Mouse (Mus musculus): ENCODE measurements around the gene Sirt7. TPM values are rescaled to one million over a fixed set of nuclear protein-coding genes. Genes with fewer than 3 reads are reported as not detected.

Sirt7 gene
- polyA plus RNA-seq, 1 experiment, result 119 TPM

DNA sequence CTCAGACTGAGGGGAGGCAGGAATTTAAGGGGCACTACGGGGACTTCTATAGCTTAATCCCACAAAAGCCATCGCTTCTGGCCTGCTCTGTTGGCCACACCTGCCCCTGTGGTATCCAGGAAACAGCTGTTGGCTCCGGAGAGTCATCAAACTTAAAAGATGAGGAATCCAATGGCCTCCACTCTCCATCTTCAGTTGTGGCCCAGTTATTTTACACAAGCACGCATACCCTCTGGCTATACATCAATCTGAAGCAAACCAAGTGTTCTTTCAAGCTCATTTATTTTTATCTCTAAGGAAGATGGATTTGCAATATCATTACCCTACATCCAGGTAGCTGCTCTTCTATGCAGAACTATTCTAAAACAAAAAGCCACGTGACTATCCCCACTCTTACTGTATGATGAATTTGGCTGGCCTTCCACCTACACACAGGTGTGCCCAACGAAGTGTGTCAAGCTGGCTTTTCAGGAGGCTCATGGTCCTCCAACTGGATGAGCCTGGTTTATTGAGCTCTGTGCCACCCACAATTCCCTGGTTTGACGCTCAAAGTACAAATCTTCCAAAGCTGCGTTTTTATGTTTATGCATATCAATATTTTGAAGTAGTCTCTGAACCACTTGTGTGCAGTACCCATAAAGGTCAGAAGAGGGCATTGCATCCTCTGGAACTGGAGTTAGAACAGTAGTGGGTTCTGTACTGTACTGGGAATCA is 42.6 kb downstream of the Sirt7 start:
- TF ChIP-seq POLR2A (IDR thresholded peaks at IDR 0.05; ENCODE audit: low read depth, low read length), result no peak; the same call in 1 of the 2 replicates
- TF ChIP-seq CTCF (IDR thresholded peaks at IDR 0.05; ENCODE audit: extremely low read depth, insufficient read depth, insufficient read length, insufficient replicate concordance), result no peak
- 54% methylated on average over 8 of the region's 8 CpGs for WGBS
- DNase-seq (ENCODE audit: low read depth in 1 of 2, low spot score in 2 of 2), result peak; percentile 43 to 52
- peaks cover 20% of the 10 kb centered on the region for H3K36me3 ChIP-seq (ENCODE audit: control insufficient read depth, insufficient read depth, low read length)
- peak overlapping the region; percentile 94 for H3K27ac ChIP-seq (ENCODE audit: insufficient read depth, low read length)
- H3K4me3 ChIP-seq (ENCODE audit: extremely low read depth, insufficient read depth, insufficient read length), result peak overlapping the region; percentile 91
- H3K27me3 ChIP-seq (ENCODE audit: control insufficient read depth, insufficient read depth, low read length), result no peaks in the 10 kb centered on the region
- H3K4me1 ChIP-seq (ENCODE audit: control insufficient read depth, insufficient read depth, insufficient read length), result peaks cover 17% of the 10 kb centered on the region; the same call in 1 of the 2 replicates

DNA sequence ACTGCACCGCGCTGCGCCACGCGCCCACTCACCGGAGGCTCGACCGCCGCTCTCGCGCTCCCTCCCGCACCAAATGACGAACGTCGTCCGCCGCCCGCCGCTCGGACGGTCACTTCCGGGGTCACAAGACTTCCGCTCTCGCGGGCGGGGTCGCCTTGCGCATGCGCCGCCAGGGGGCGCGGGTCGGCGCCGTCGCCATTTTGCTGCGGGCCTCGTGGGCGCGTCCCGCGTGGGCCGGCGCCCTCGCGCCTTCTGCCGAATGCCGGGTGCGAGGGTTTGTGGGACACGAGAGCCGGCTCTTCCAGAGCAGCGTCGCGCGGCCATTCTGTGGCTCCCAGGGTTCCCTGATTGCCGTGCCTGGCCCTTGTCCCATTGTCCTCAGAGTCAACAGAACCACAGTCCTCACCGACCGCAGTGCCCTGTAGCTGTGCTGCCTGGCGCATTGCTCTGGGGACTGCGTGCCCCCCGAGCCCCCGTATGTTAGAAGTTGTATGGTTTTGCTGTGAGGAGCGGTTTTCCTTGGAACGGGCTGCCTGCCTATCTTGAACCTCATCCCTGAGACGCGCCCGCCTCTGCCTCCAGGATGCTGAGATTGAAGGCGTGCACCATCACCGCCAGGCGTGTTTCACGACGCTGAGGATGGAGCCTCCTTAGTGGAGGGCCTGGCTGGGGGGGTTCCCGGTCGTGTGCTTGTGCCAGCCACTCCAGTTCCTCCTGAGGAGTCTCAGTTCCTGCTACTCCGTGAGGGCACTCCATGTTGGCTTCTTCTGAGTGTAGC is 43.4 kb downstream of the Sirt7 start, which contains the start of gene Arhgdia:
Arhgdia (minus strand) TSS at position 135 of the 778 bp plus-strand sequence.
- H3K4me1 ChIP-seq (ENCODE audit: control insufficient read depth, insufficient read depth, insufficient read length), result peaks cover 17% of the 10 kb centered on the region; the same call in 1 of the 2 replicates
- TF ChIP-seq POLR2A (IDR thresholded peaks at IDR 0.05; ENCODE audit: low read depth, low read length) (peak; percentile 95), CTCF (IDR thresholded peaks at IDR 0.05; ENCODE audit: extremely low read depth, insufficient read depth, insufficient read length, insufficient replicate concordance) (peak; percentile 26; the same call in 1 of the 2 replicates)
- no peaks in the 10 kb centered on the region for H3K27me3 ChIP-seq (ENCODE audit: control insufficient read depth, insufficient read depth, low read length)
- peak within 1 kb of the TSS; percentile 94 for H3K27ac ChIP-seq (ENCODE audit: insufficient read depth, low read length)
- 2% methylated on average over 74 of the region's 75 CpGs for WGBS
- peak; percentile 76 to 85 for DNase-seq (ENCODE audit: low read depth in 1 of 2, low spot score in 2 of 2)
- peak within 1 kb of the TSS; percentile 91 for H3K4me3 ChIP-seq (ENCODE audit: extremely low read depth, insufficient read depth, insufficient read length)
- H3K36me3 ChIP-seq (ENCODE audit: control insufficient read depth, insufficient read depth, low read length), result peaks cover 20% of the 10 kb centered on the region

DNA sequence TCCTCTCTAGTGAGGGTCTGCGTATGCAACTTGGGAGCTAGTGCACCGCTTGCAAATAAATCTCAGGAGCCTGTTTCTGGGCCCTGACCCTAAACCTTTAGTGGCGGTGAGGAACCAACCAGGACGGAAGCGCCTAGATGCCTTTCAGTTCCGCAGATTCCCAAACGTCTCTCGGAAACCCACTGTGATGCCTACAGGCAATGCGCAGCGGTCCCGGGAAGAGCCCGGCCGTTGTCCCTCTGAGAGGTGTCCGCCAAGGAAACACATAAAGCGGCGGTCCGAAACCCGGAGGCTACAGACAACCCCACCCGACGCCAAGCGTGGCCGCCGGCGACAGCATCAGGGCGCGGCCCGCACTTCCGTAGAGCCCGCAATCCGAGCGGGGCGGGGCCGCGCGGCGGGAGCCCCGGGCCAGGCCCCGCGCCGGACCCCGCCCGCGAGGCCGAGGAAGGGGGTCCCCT is 44.1 kb downstream of the Sirt7 start:
- under 1% methylated on average over 44 of the region's 44 CpGs for WGBS
- no peak for TF ChIP-seq POLR2A (IDR thresholded peaks at IDR 0.05; ENCODE audit: low read depth, low read length)
- peak overlapping the region; percentile 91 for H3K4me3 ChIP-seq (ENCODE audit: extremely low read depth, insufficient read depth, insufficient read length)
- H3K27ac ChIP-seq (ENCODE audit: insufficient read depth, low read length), result peak overlapping the region; percentile 94
- no peaks in the 10 kb centered on the region for H3K27me3 ChIP-seq (ENCODE audit: control insufficient read depth, insufficient read depth, low read length)
- H3K4me1 ChIP-seq (ENCODE audit: control insufficient read depth, insufficient read depth, insufficient read length), result peaks cover 17% of the 10 kb centered on the region; the same call in 1 of the 2 replicates
- peaks cover 20% of the 10 kb centered on the region for H3K36me3 ChIP-seq (ENCODE audit: control insufficient read depth, insufficient read depth, low read length)
- DNase-seq (ENCODE audit: low read depth in 1 of 2, low spot score in 2 of 2), result peak in 1 of 2 experiments; percentile 37

DNA sequence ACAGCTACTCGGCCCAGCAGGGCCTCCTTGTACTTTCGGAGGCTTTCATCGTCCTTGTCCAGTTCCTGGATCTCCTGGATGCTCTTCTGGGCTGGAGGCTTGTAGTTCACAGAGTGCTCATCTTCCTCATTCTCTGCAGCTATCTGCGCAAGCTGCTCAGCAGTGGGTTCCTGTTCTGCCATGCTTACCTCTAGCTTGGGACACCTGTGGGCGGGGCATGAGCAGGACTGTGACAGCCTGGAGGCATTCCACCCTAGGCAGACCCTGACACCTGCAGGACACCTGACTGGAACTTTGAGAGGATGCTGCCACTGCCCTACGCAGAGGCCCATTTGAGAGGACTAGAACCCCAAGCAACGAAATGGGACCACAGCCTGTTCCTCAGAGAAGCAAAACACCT is 44.9 kb downstream of the Sirt7 start:
- Histone ChIP-seq H3K4me1 (ENCODE audit: control insufficient read depth, insufficient read depth, insufficient read length) (peaks cover 17% of the 10 kb centered on the region; the same call in 1 of the 2 replicates), H3K27me3 (ENCODE audit: control insufficient read depth, insufficient read depth, low read length) (no peaks in the 10 kb centered on the region), H3K27ac (ENCODE audit: insufficient read depth, low read length) (peak overlapping the region; percentile 94), H3K4me3 (ENCODE audit: extremely low read depth, insufficient read depth, insufficient read length) (peak overlapping the region; percentile 91), H3K36me3 (ENCODE audit: control insufficient read depth, insufficient read depth, low read length) (peaks cover 20% of the 10 kb centered on the region)
- DNase-seq (ENCODE audit: low read depth in 1 of 2, low spot score in 2 of 2), result peak in 1 of 2 experiments; percentile 34
- 40% methylated on average over 7 of the region's 7 CpGs for WGBS
- no peak for TF ChIP-seq POLR2A (IDR thresholded peaks at IDR 0.05; ENCODE audit: low read depth, low read length)

DNA sequence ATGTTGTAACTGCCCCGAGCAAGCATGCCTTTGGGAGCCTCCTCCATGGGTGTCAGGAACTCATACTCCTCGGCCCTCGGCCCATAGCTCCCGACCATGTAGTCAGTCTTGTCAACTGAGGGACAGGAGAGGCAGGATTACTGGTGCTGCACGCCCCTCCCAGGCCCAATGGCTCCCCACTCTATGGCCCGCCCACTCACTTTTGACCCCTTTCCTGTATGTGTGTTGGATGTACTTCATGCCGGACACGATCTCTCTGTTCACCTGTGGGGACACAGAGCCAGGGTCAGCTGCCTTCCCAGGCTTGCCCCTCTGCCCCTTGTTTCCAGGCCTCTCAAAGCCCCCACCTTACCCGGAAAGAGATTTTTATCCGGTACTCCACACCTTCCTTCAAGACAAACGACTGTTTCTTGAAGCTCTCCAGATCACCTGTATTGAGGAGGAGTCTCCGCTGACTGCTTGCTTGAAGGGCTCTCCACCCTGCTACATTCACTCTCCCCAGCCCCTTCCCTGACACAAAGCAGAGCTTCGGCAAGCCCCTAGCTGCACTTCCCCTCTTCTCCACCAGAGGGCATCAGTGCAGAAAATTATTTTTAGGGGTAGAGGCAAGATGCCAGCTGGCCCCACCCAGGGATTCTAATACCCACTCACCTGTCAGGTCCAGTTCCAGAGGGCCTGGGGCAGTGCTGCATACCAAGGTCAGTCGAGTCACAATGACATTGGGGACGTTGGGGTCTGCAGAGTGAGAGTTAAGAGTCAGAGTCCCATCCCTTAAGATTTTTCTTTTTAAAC is 45.5 kb downstream of the Sirt7 start:
- Histone ChIP-seq H3K4me3 (ENCODE audit: extremely low read depth, insufficient read depth, insufficient read length) (peak overlapping the region; percentile 27; the same call in 1 of the 2 replicates), H3K36me3 (ENCODE audit: control insufficient read depth, insufficient read depth, low read length) (peaks cover 20% of the 10 kb centered on the region), H3K27ac (ENCODE audit: insufficient read depth, low read length) (peak overlapping the region; percentile 94; the same call in 1 of the 2 replicates), H3K27me3 (ENCODE audit: control insufficient read depth, insufficient read depth, low read length) (no peaks in the 10 kb centered on the region), H3K4me1 (ENCODE audit: control insufficient read depth, insufficient read depth, insufficient read length) (peaks cover 17% of the 10 kb centered on the region; the same call in 1 of the 2 replicates)
- TF ChIP-seq CTCF (IDR thresholded peaks at IDR 0.05; ENCODE audit: extremely low read depth, insufficient read depth, insufficient read length, insufficient replicate concordance), result peak; percentile 75; the same call in 1 of the 2 replicates
- TF ChIP-seq POLR2A (IDR thresholded peaks at IDR 0.05; ENCODE audit: low read depth, low read length), result no peak
- WGBS, result 65% methylated on average over 15 of the region's 15 CpGs
- peak; percentile 58 to 73 for DNase-seq (ENCODE audit: low read depth in 1 of 2, low spot score in 2 of 2)

DNA sequence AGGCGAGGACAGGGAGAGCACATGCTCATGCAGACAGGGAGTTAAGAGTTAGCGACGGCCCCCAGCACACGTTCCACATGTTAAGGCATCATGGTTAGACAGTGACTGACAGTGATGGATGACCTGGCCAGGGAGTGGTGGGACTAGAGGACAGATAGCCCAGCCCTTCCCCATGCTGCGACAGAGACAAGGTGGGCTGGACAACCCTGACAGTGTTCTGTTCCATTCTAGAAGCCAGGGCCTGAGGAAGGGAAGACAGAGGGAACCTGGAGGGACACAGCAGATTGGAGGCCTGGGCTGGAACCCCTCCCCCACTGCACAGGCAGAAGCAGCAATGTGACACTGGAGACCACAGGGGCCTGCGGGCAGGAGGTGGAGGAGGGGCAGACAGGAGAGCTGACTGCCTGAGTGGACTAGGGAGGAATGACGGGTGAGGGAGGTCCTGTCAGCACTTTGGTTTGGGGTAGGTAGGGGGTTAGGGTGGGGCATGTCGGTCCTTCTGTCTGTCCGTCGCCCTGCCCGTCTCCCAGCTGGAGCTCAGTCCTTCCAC is 46.3 kb downstream of the Sirt7 start:
- Histone ChIP-seq H3K27ac (ENCODE audit: insufficient read depth, low read length) (no peak overlapping the region), H3K4me1 (ENCODE audit: control insufficient read depth, insufficient read depth, insufficient read length) (peaks cover 17% of the 10 kb centered on the region; the same call in 1 of the 2 replicates), H3K4me3 (ENCODE audit: extremely low read depth, insufficient read depth, insufficient read length) (no peak overlapping the region), H3K27me3 (ENCODE audit: control insufficient read depth, insufficient read depth, low read length) (no peaks in the 10 kb centered on the region), H3K36me3 (ENCODE audit: control insufficient read depth, insufficient read depth, low read length) (peaks cover 20% of the 10 kb centered on the region)
- no peak for TF ChIP-seq POLR2A (IDR thresholded peaks at IDR 0.05; ENCODE audit: low read depth, low read length)
- TF ChIP-seq CTCF (IDR thresholded peaks at IDR 0.05; ENCODE audit: extremely low read depth, insufficient read depth, insufficient read length, insufficient replicate concordance), result no peak
- WGBS, result 93% methylated on average over 11 of the region's 11 CpGs
- DNase-seq (ENCODE audit: low read depth in 1 of 2, low spot score in 2 of 2), result peak in 1 of 2 experiments; percentile 23

Measured in spleen, adult 2 months (tissue).